Mouse (Mus musculus) CH12.LX (cell line): ENCODE data around the gene Gnb1. TPM values are rescaled to one million over a fixed set of nuclear protein-coding genes. Genes with fewer than 3 reads are reported as not detected.

Experiments
- DNase-seq: peaks from one replicate; pipeline ENCODE4 v3.0.0-alpha.2; 2013; ENCODE audit errors: extremely low read depth
- H3K27ac ChIP-seq: 2 replicates; pipeline ENCODE4 v1.5.1; 2012; ENCODE audit warnings: low read depth, mild to moderate bottlenecking, control low read depth, moderate library complexity; ENCODE audit not compliant: insufficient read depth
- H3K27me3 ChIP-seq: replicated peaks from 2 replicates; pipeline ENCODE3; 2012; ENCODE audit warnings: inconsistent platforms
- H3K36me3 ChIP-seq, 2 experiments: replicated peaks in 1 of 2; 2 replicates each; pipeline versions ENCODE3 to v1.6.1; 2012; ENCODE audit warnings: inconsistent platforms in 1 of 2, low read length in 1 of 2, mild to moderate bottlenecking in 1 of 2, mixed read lengths in 1 of 2, moderate library complexity in 1 of 2; ENCODE audit not compliant: control insufficient read depth in 1 of 2, insufficient read depth in 1 of 2
- H3K4me1 ChIP-seq, 2 experiments: 2 replicates each; pipeline ENCODE4 v1.6.1; 2012; ENCODE audit warnings: inconsistent platforms in 1 of 2, moderate library complexity in 1 of 2; ENCODE audit not compliant: insufficient read depth in 2 of 2, control insufficient read depth in 1 of 2
- H3K4me2 ChIP-seq: 2 replicates; pipeline ENCODE4 v1.6.1; 2012; ENCODE audit warnings: low read depth, mild to moderate bottlenecking, control low read depth; ENCODE audit not compliant: poor library complexity, insufficient read depth, severe bottlenecking
- H3K4me3 ChIP-seq, 3 experiments: fragments of 150-350 bp in 1 of 3; sonication (generic) in 1 of 3; replicated peaks in 1 of 3; 2 replicates each; pipeline versions ENCODE3 to v1.5.1; 2011 to 2012; ENCODE audit warnings: low read depth in 2 of 3, low read length in 2 of 3, mild to moderate bottlenecking in 2 of 3, moderate library complexity in 2 of 3, control low read depth in 1 of 3, improper control_type of control experiment in 1 of 3, inconsistent platforms in 1 of 3, mixed read lengths in 1 of 3; ENCODE audit not compliant: poor library complexity in 1 of 3
- H3K79me2 ChIP-seq: replicated peaks from 2 replicates; pipeline ENCODE4 v1.6.1; 2012; ENCODE audit warnings: mild to moderate bottlenecking, moderate library complexity; ENCODE audit not compliant: control insufficient read depth, poor library complexity, insufficient read depth, severe bottlenecking; ENCODE audit errors: extremely low read depth
- H3K9ac ChIP-seq: 2 replicates; pipeline ENCODE4 v1.6.1; 2012; ENCODE audit warnings: low read depth, mild to moderate bottlenecking, control low read depth, moderate library complexity; ENCODE audit not compliant: insufficient read depth
- H3K9me3 ChIP-seq: replicated peaks from 2 replicates; pipeline ENCODE3; 2012; ENCODE audit warnings: low read length, inconsistent platforms, mixed read lengths
- CHD1 ChIP-seq: IDR thresholded peaks from 2 replicates; pipeline ENCODE4 v1.6.1; 2012; ENCODE audit warnings: low read depth, low read length, improper control_type of control experiment, inconsistent platforms
- E2F4 ChIP-seq: IDR thresholded peaks from 2 replicates; pipeline ENCODE4 v1.6.1; 2011; ENCODE audit warnings: low read depth, low read length, improper control_type of control experiment; ENCODE audit not compliant: insufficient replicate concordance
- ETS1 ChIP-seq: conservative IDR thresholded peaks from 2 replicates; pipeline ENCODE4 v1.6.1; 2012; ENCODE audit warnings: low read depth, mild to moderate bottlenecking, inconsistent platforms, low read length, improper control_type of control experiment, moderate library complexity
- IRF4 ChIP-seq: IDR thresholded peaks from 2 replicates; pipeline ENCODE4 v1.6.1; 2014; ENCODE audit warnings: low read depth, mild to moderate bottlenecking, inconsistent platforms, low read length, improper control_type of control experiment
- JUN ChIP-seq: IDR thresholded peaks from 2 replicates; pipeline ENCODE4 v1.6.1; 2011; ENCODE audit warnings: low read depth, mild to moderate bottlenecking, low read length, improper control_type of control experiment, moderate library complexity; ENCODE audit not compliant: insufficient read depth
- JUND ChIP-seq: conservative IDR thresholded peaks from 2 replicates; pipeline ENCODE4 v1.6.1; 2011; ENCODE audit warnings: low read depth, low read length, improper control_type of control experiment
- KAT2A ChIP-seq: IDR thresholded peaks from 2 replicates; pipeline ENCODE4 v1.6.1; 2012; ENCODE audit warnings: low read length, improper control_type of control experiment, inconsistent platforms; ENCODE audit not compliant: insufficient replicate concordance
- MAX ChIP-seq: IDR thresholded peaks from 2 replicates; pipeline ENCODE4 v1.6.1; 2011; ENCODE audit warnings: low read length, improper control_type of control experiment
- MAZ ChIP-seq: IDR thresholded peaks from 2 replicates; pipeline ENCODE4 v1.6.1; 2012; ENCODE audit warnings: low read depth, mild to moderate bottlenecking, inconsistent platforms, low read length, improper control_type of control experiment, moderate library complexity
- MXI1 ChIP-seq: IDR thresholded peaks from 2 replicates; pipeline ENCODE4 v1.6.1; 2011; ENCODE audit warnings: mild to moderate bottlenecking, low read depth, low read length, improper control_type of control experiment
- NELFE ChIP-seq: IDR thresholded peaks from 2 replicates; pipeline ENCODE4 v1.6.1; 2011; ENCODE audit warnings: low read depth, low read length, improper control_type of control experiment
- NRF1 ChIP-seq: IDR thresholded peaks from 2 replicates; pipeline ENCODE4 v1.6.1; 2014; ENCODE audit warnings: low read depth, mild to moderate bottlenecking, inconsistent platforms, low read length, improper control_type of control experiment, moderate library complexity
- PAX5 ChIP-seq: IDR thresholded peaks from 2 replicates; pipeline ENCODE4 v1.6.1; 2012; ENCODE audit warnings: low read length, inconsistent platforms, mixed read lengths
- RAD21 ChIP-seq: IDR thresholded peaks from 2 replicates; pipeline ENCODE4 v1.6.1; 2011; ENCODE audit warnings: low read depth, mild to moderate bottlenecking, low read length, improper control_type of control experiment, moderate library complexity
- SIN3A ChIP-seq: IDR thresholded peaks from 2 replicates; pipeline ENCODE4 v1.6.1; 2012; ENCODE audit warnings: low read length, improper control_type of control experiment, inconsistent platforms
- TBP ChIP-seq: conservative IDR thresholded peaks from 2 replicates; pipeline ENCODE4 v1.6.1; 2011; ENCODE audit warnings: low read depth, low read length, improper control_type of control experiment
- USF1 ChIP-seq: IDR thresholded peaks from 2 replicates; pipeline ENCODE4 v1.6.1; 2014; ENCODE audit warnings: low read depth, mild to moderate bottlenecking, inconsistent platforms, low read length, improper control_type of control experiment
- USF2 ChIP-seq: conservative IDR thresholded peaks from 2 replicates; pipeline ENCODE4 v1.6.1; 2011; ENCODE audit warnings: low read depth, low read length, improper control_type of control experiment
- dilution Hi-C: fragments of 300-500 bp; cut with MboI; formaldehyde crosslinking; loops from 2 replicates; pipeline ENCODE4 v1.14.3; 2020; ENCODE audit warnings: low sequenced_read_pairs; ENCODE audit not compliant: extremely low pct_unique_long_range_greater_than_20kb, extremely low pct_ligation_motif_present
- in situ Hi-C: fragments of 300-500 bp; cut with MboI; formaldehyde crosslinking; loops from 3 replicates; pipeline ENCODE4 v1.14.3; 2019; ENCODE audit warnings: low sequenced_read_pairs, low pct_ligation_motif_present, low pct_unique_long_range_greater_than_20kb, mixed read lengths
- polyA plus RNA-seq: library from polyadenylated mRNA; unstranded; fragments of >175 nt; gene quantifications from 2 replicates; pipeline ENCODE4 v1.2.1, GENCODE M21; 2012; ENCODE audit warnings: low read depth; ENCODE audit not compliant: insufficient read length
- total RNA-seq, 2 experiments: library from RNA; depleted of rRNA; stranded (reverse); fragments of 300-350 nt in 1 of 2; fragments of >200 nt in 1 of 2; gene quantifications; 2 replicates each; pipeline ENCODE4 v1.2.3; 2012 to 2014

Gnb1 gene
- total and polyA plus RNA-seq, 3 experiments = 88.0 to 407 (median 134) TPM

GRCm38 (mm10) chr4:155464061-155464460 lies 27.1 kb upstream of the Gnb1 start:
- no peak overlapping the region for H3K4me2 ChIP-seq
- H3K27me3 ChIP-seq = peaks cover 3% of the 10 kb centered on the region
- dilution Hi-C loops (no loop called here), in situ Hi-C loops (loop anchor here (5.0 kb wide), 1 partner anchor 37 kb away; no protein-coding TSS in a partner anchor)
- H3K27ac ChIP-seq = no peak overlapping the region
- H3K9me3 ChIP-seq = peaks cover 4% of the 10 kb centered on the region
- H3K4me1 ChIP-seq = peaks cover 1 to 10% of the 10 kb centered on the region in 2 experiments
- no peaks in the 10 kb centered on the region for H3K79me2 ChIP-seq
- H3K9ac ChIP-seq = no peak overlapping the region
- no peak for DNase-seq
- TF ChIP-seq ETS1 (no peak), USF2 (no peak), JUN (no peak), MAX (no peak), RAD21 (no peak), IRF4 (no peak), KAT2A (no peak), USF1 (no peak)
- no peaks in the 10 kb centered on the region for H3K36me3 ChIP-seq
- no peak overlapping the region for H3K4me3 ChIP-seq

DNA sequence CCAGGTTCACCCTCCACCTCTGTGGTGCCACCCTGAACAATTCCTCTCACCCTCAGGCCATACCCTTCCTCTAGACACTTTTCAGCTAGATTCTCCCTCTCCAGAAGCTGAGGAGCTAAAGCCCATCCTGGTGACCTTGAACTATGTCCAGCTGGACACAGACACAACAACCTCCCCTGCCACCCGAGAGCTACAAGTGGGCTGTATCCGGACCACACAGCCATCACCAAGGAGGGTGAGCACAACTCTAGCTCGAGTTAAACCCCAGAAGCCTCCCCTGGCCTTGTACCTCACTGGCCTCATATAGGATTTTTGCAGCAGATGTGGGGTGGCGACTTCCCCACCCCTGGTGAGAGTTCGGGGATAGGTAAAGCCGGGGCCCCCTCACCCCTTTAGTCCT lies 25.6 kb upstream of the Gnb1 start:
- H3K4me1 ChIP-seq = peaks cover 6 to 10% of the 10 kb centered on the region in 2 experiments
- H3K36me3 ChIP-seq = no peaks in the 10 kb centered on the region
- peaks cover 4% of the 10 kb centered on the region for H3K9me3 ChIP-seq
- no peak for DNase-seq
- no peak overlapping the region for H3K27ac ChIP-seq
- TF ChIP-seq NELFE = no peak
- no peak for TF ChIP-seq NRF1
- no peak for TF ChIP-seq JUND
- TF ChIP-seq MXI1 = no peak
- TF ChIP-seq MAZ = no peak
- TF ChIP-seq TBP = no peak
- no peak for TF ChIP-seq RAD21
- no peak for TF ChIP-seq PAX5
- no peak for TF ChIP-seq SIN3A
- TF ChIP-seq ETS1 = no peak
- no peak for TF ChIP-seq CHD1
- no peak for TF ChIP-seq MAX
- no peak for TF ChIP-seq E2F4
- TF ChIP-seq JUN = no peak
- no peak overlapping the region for H3K4me3 ChIP-seq
- in situ Hi-C loops (no loop called here), dilution Hi-C loops (no loop called here)
- H3K9ac ChIP-seq = no peak overlapping the region
- no peak overlapping the region for H3K4me2 ChIP-seq
- no peaks in the 10 kb centered on the region for H3K79me2 ChIP-seq
- peaks cover 8% of the 10 kb centered on the region for H3K27me3 ChIP-seq
